Mouse (Mus musculus) urinary bladder, postnatal 4 days (tissue): ENCODE data around the gene Gda.

ENCODE experiments used
- DNase-seq, 2 experiments: peaks; one replicate each; pipeline ENCODE4 v3.0.0; 2021 to 2022; ENCODE audit warnings: low spot score in 2 of 2

The Gda gene

DNA sequence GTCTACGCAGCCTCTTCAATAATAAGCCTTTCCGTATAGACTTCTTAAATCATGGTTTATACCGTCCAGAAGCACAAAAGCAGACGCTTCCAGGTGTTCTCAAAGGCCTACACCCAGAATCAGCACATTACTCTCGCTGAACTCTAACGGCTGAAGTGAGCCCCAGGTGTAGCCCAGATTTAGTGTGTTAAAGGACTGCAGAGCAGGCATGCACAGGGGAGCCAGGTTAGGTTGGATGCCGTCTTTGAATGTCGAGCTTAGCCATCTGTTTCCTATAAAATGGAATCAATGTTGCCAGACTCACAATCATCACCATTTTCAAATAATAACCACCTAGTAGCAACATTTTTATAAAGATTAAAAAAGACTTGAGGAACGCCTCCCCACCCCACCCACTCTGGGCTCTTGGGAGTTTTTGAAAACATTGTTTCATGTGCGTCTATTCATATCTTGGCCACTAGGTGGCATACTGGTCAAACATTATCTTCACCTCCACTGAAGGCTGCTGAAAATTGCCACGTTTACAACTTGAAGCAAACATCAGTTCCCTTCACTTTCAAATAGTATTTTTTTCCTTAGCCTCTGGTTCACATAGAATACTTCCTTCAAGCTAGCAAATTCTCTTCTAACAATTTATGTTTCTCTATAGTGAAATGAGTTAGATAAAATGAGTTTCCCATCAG lies 100.0 kb downstream of the Gda start:
- no peak for DNase-seq

DNA sequence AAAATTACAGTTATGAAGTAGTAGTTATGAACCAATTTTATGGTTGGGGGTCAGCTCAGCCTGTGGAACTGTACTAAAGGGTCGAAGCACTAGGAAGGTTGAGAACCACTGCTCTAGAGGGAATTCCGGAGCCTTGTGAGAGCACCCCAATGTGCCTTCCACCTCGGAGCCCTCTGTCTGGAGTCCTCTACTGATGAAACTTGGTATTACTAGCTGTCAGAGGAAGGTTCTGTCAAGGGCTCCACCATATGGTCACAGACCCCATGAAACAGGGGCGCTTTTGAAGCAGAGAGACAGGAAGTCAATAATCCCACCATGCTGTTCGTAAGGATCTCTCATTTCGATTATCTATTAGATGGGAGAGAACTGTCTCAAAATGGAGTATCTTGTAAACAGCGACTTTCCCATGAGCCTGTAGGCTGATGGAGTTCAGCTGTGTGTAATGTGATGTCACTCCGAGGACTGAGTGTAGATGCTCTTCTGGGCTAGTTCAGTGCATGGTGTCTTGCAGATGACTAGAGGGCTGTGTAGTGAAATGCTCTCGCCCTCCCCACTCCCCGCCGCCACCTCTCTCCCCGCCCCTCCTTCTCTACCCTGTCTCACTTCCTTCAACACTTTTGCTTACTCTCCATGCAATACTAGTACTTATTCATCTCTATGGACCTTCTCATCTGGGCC lies 100.7 kb downstream of the Gda start:
- no peak for DNase-seq

DNA sequence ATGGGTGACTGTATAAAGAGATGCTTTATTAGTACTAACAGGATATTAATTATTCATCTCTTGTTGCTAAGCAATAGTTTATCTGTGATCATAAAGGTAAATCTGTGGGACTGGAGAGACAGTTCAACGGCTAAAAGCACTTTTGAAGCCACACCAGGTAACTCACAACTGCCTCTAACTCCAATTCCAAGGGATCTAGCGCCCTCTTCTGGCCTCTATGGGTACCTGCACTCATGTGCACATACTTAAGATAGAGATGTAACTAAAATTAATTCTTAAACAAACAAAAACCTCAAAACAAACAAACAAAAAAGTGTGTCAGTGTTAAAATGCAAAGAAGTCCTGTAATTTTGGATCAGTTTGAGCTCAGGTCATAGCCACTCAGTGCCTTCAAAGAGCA lies 101.9 kb downstream of the Gda start:
- DNase-seq = no peak

DNA sequence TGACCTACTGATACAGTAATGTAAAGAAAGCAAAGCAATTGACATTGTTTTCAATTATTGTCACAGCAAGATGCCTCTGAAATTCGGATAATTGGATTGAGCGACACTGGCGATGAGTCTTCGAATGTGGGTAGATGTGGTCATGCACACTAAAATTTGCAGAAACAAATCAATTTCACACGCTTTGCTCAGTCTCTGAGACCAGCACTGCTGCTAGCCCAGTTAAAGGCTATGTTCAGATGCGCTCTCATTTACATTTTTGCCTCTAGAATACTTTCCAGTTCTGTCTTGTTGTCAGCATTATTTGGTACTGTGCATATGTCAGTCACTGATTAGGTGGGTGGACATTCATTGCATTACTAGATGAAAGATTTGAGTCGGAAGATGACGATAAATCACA lies 102.5 kb downstream of the Gda start:
- no peak for DNase-seq

DNA sequence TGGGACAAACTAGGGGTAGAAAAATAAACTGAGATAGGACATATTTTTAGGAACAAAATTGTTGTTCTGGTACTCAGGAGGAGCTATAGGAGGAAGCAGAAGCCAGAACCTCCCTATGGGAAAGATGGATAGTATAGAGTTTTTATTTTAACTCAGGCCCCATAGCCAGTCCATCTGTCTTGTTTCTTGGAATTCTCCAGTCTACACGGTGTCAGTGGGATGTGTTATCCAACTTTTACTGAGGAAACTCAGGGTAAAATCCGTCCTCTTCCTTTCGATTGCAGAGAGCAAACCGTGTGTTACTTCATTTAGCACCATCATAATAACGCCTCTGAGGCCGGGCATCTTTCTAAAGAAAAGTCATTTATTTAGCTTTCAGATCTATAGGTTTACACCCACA lies 104.1 kb downstream of the Gda start:
- no peak for DNase-seq

DNA sequence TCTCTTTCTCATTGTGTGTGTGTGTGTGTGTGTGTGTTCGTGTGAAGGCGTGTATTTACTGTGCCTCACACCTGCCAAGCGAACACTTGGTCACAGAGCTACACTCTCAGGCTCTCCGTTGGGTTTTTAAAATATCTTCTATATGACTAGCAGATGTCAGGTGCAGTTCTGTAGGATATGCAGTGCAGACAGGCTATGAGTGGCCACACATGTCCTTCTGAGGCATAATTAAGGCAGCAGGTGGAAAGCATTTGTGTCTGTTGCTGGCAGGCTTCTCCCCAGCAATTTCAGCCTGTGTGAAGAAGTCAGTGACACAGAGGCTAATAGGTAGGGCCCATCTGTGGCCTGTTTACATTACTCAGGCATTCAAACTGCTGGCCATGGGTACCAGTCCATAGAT lies 104.7 kb downstream of the Gda start:
- DNase-seq = no peak

DNA sequence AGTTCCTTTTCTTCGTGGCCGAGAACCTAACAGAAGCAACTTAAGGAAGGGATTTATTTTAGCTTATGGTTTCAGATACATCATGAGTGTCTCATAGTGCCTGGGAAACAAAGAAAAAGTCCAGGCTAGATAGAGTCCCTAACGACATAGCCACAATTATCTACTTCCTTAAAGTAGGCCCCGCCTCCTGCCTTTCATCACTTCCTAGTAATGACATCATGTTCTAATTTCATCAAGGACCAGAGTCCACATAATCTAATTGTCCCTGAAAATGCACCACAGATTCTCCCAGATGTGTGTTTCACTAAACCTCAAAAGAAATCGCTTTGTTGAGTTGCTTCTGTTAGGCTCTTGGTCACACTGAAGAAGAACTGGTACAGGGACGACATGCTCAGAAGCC lies 115.5 kb downstream of the Gda start:
- DNase-seq = no peak

DNA sequence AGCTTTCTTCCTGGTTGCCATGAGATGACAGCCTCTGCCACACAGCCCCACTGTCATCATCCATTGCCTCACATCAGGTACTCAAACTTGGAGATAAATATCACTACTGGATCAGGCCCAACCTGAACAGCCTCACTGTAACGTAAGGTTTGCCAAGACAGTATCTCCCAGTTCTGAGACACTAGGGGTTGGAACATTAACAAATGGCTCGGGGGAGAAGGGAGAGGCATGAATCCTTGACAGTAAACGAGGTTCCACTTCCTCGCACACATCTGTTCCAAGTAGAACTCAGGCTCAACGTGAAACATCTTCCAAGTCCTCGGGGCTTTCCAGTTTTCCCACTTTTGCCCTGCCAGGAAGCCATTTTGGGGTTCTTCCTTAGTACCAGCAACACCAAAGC lies 123.6 kb downstream of the Gda start:
- no peak for DNase-seq

DNA sequence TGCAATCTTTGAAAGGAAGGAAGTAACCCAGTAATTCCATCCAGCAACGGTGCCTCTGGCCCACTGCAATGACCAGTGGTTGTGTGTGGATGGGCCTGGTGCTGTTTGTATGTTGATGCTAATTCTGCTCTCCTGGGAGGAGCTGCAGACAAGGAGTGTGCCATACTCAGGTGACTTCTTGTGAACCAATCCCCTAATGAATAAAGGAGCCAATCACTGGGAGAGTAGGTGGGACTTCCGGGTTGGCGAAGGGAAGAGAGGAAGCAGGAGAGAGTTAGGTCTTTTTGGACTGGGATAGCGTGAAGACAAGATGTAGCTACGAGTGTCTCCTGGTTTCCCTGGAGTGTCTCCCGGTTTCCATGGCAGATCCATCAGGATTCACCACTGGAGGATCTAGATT lies 126.6 kb downstream of the Gda start:
- no peak for DNase-seq
